Mouse (Mus musculus): ENCODE data around the gene Cpb2. TPM values are rescaled to one million over a fixed set of nuclear protein-coding genes. Genes with fewer than 3 reads are reported as not detected.

The Cpb2 gene
- polyA plus RNA-seq, 1 experiment from 2014 or later, result 1.6 TPM

- 96% methylated on average over 32 of the region's 32 CpGs for WGBS
- Histone ChIP-seq H3K9me3 (ENCODE audit: control insufficient read depth) (no peaks in the 10 kb centered on the region), H3K4me2 (replicated peaks; ENCODE audit: low read depth) (no peak overlapping the region), H3K9ac (ENCODE audit: low read depth, low read length) (no peak overlapping the region), H3K27ac (ENCODE audit: low read depth, low read length) (no peak overlapping the region), H3K27me3 (replicated peaks; ENCODE audit: control insufficient read depth, insufficient read depth, low read length) (no peaks in the 10 kb centered on the region), H3K4me3 (ENCODE audit: low read depth, low read length) (no peak overlapping the region), H3K36me3 (ENCODE audit: control insufficient read depth, insufficient read depth) (peaks cover 34% of the 10 kb centered on the region), H3K4me1 (replicated peaks; ENCODE audit: control insufficient read depth, insufficient read depth, low read length) (no peaks in the 10 kb centered on the region)
- no peak for TF ChIP-seq CTCF (IDR thresholded peaks at IDR 0.05; ENCODE audit: low read depth)
- ATAC-seq, result no peak
Observed at GRCm38 (mm10) chr14:75323354-75323753, 81.3 kb downstream of the Cpb2 start.

- no peak for TF ChIP-seq CTCF (IDR thresholded peaks at IDR 0.05; ENCODE audit: low read depth)
- H3K9ac ChIP-seq (ENCODE audit: low read depth, low read length), result no peak overlapping the region
- H3K4me3 ChIP-seq (ENCODE audit: low read depth, low read length), result no peak overlapping the region
- H3K27ac ChIP-seq (ENCODE audit: low read depth, low read length), result no peak overlapping the region
- no peaks in the 10 kb centered on the region for H3K4me1 ChIP-seq (replicated peaks; ENCODE audit: control insufficient read depth, insufficient read depth, low read length)
- peaks cover 55% of the 10 kb centered on the region for H3K36me3 ChIP-seq (ENCODE audit: control insufficient read depth, insufficient read depth)
- no peak overlapping the region for H3K4me2 ChIP-seq (replicated peaks; ENCODE audit: low read depth)
- H3K27me3 ChIP-seq (replicated peaks; ENCODE audit: control insufficient read depth, insufficient read depth, low read length), result no peaks in the 10 kb centered on the region
- 85% methylated on average over 8 of the region's 8 CpGs for WGBS
- no peak for ATAC-seq
- no peaks in the 10 kb centered on the region for H3K9me3 ChIP-seq (ENCODE audit: control insufficient read depth)
Observed at GRCm38 (mm10) chr14:75328062-75328461, 86.0 kb downstream of the Cpb2 start.

GRCm38 (mm10) chr14:75330621-75331020 lies 88.5 kb downstream of the Cpb2 start:
- no peak overlapping the region for H3K27ac ChIP-seq (ENCODE audit: low read depth, low read length)
- peak; percentile 69 for TF ChIP-seq CTCF (IDR thresholded peaks at IDR 0.05; ENCODE audit: low read depth)
- H3K4me1 ChIP-seq (replicated peaks; ENCODE audit: control insufficient read depth, insufficient read depth, low read length), result no peaks in the 10 kb centered on the region
- no peak for ATAC-seq
- H3K27me3 ChIP-seq (replicated peaks; ENCODE audit: control insufficient read depth, insufficient read depth, low read length), result no peaks in the 10 kb centered on the region
- no peak overlapping the region for H3K4me3 ChIP-seq (ENCODE audit: low read depth, low read length)
- peaks cover 50% of the 10 kb centered on the region for H3K36me3 ChIP-seq (ENCODE audit: control insufficient read depth, insufficient read depth)
- no peaks in the 10 kb centered on the region for H3K9me3 ChIP-seq (ENCODE audit: control insufficient read depth)
- H3K9ac ChIP-seq (ENCODE audit: low read depth, low read length), result no peak overlapping the region
- WGBS, result 86% methylated on average over 6 of the region's 6 CpGs
- no peak overlapping the region for H3K4me2 ChIP-seq (replicated peaks; ENCODE audit: low read depth)

Small RNA genes lying within 50 kb of the gene (microRNA-seq; reads per million reads assigned to microRNA genes)
- not detected for gene Gm44482

Other genes with a start within 250 kb of the Cpb2 start
- 0.22 and 0.26 TPM in 2 replicates for gene Rubcnl, start 226.3 kb upstream of the Cpb2 start, polyA plus RNA-seq (2015; fragmentation: Nextera tagmentation; extraction: Ambion mirVana)
- gene Lrrc63, start 111.4 kb upstream of the Cpb2 start, polyA plus RNA-seq (2015; fragmentation: Nextera tagmentation; extraction: Ambion mirVana), result not detected in 2 replicates
- 59.3 and 67.6 TPM in 2 replicates for gene Lcp1, start 111.2 kb upstream of the Cpb2 start, polyA plus RNA-seq (2015; fragmentation: Nextera tagmentation; extraction: Ambion mirVana)
- gene Zc3h13, start 42.1 kb downstream of the Cpb2 start, polyA plus RNA-seq (2015; fragmentation: Nextera tagmentation; extraction: Ambion mirVana), result 18.7 and 18.9 TPM in 2 replicates
- not detected in 2 replicates for gene Siah3, start 213.7 kb downstream of the Cpb2 start, polyA plus RNA-seq (2015; fragmentation: Nextera tagmentation; extraction: Ambion mirVana)

Data from intestine, postnatal 0 days (tissue).